Comparison of ENCODE assay signal across 9 mouse cellular contexts in the genomic region with DNA sequence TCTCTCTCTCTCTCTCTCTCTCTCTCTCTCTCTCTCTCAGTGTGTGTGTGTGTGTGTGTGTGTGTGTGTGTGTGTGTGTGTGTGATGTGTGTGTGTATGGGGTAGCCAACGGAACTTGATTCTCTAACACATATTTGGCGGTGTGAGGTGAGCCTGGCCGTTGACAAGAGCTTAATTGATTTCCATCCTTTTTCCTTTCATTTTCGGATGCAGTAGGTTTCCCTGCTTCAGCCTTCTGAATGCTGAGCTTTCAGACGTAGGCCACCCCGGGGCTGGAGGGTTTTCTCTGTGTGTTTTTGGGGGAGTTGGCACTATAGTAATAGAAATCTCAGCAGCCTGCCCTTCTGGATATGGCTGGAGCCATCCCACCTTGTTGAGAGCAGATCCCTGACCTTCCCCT. TPM values are rescaled to one million over a fixed set of nuclear protein-coding genes. Genes with fewer than 3 reads are reported as not detected.
A peak's percentile ranks its signal among the peaks of the same experiment; 100 is the strongest.
DNase-seq lines count a peak whose midpoint lies in the region; ATAC-seq and TF ChIP-seq lines count a peak whose summit lies in the region.
"Had no signal": no experiment of that assay in that cellular context is flagged by ENCODE, and none has a peak within 500 bp of the region (broad histone marks: within the 10 kb centered on the region; RNA-seq: fewer than 3 reads in every experiment).

No protein-coding gene starts in this region.

- intact Hi-C loops in heart, postnatal 36 days (cut with DNase I) = no loop called here

- in situ Hi-C loops in ES-E14 (cut with MboI; ENCODE audit: low sequenced_read_pairs in 2 of 2, unreplicated experiment in 2 of 2) = no loop called here

- no peaks in the 10 kb centered on the region for H3K27me3 ChIP-seq in heart, embryonic 13.5 days (replicated peaks)
- no peaks in the 10 kb centered on the region for H3K27me3 ChIP-seq in hindbrain, embryonic 12.5 days
- H3K27me3 ChIP-seq in midbrain, embryonic 12.5 days = no peaks in the 10 kb centered on the region

- no peak for ATAC-seq in heart, embryonic 13.5 days (ENCODE audit: extremely low read depth, insufficient number of reproducible peaks, low FRiP score, low TSS enrichment)
- peak; percentile 29; the same call in 1 of the 2 replicates for ATAC-seq in hindbrain, embryonic 12.5 days (ENCODE audit: low FRiP score)
- ATAC-seq in midbrain, embryonic 12.5 days (ENCODE audit: low FRiP score, low read depth) = no peak

- H3K4me3 ChIP-seq in heart, embryonic 13.5 days = peak overlapping the region; percentile 72
- H3K4me3 ChIP-seq in ES-E14 (ENCODE audit: insufficient read depth in 1 of 2, low read depth in 1 of 2, low read length in 2 of 2, poor library complexity in 1 of 2, severe bottlenecking in 1 of 2) = peak overlapping the region; percentile 68 to 85; a peak in 2 of 4 replicates
- peak overlapping the region; percentile 79 for H3K4me3 ChIP-seq in hindbrain, embryonic 12.5 days
- H3K4me3 ChIP-seq in midbrain, embryonic 12.5 days = peak overlapping the region; percentile 79

- peaks cover 32% of the 10 kb centered on the region for H3K36me3 ChIP-seq in heart, embryonic 13.5 days
- no peaks in the 10 kb centered on the region; the same call in 1 of the 2 replicates for H3K36me3 ChIP-seq in ES-E14 (ENCODE audit: control insufficient read depth, insufficient read depth, low read length, poor library complexity, severe bottlenecking)
- H3K36me3 ChIP-seq in hindbrain, embryonic 12.5 days = peaks cover 34% of the 10 kb centered on the region
- peaks cover 35% of the 10 kb centered on the region for H3K36me3 ChIP-seq in midbrain, embryonic 12.5 days

- H3K4me2 ChIP-seq in heart, embryonic 13.5 days = peak overlapping the region; percentile 91
- H3K4me2 ChIP-seq in hindbrain, embryonic 12.5 days (replicated peaks) = peak overlapping the region; percentile 75
- peak overlapping the region; percentile 68 for H3K4me2 ChIP-seq in midbrain, embryonic 12.5 days (replicated peaks)

- peak overlapping the region; percentile 81 for H3K9ac ChIP-seq in heart, embryonic 13.5 days
- no peak overlapping the region for H3K9ac ChIP-seq in ES-E14 (ENCODE audit: insufficient read depth, low read depth, low read length, poor library complexity, severe bottlenecking)
- H3K9ac ChIP-seq in hindbrain, embryonic 12.5 days = peak overlapping the region; percentile 92
- H3K9ac ChIP-seq in midbrain, embryonic 12.5 days (replicated peaks) = peak overlapping the region; percentile 94

- H3K4me1 ChIP-seq in heart, embryonic 13.5 days = peaks cover 18% of the 10 kb centered on the region
- H3K4me1 ChIP-seq in ES-E14 (ENCODE audit: control insufficient read depth in 2 of 2, insufficient read depth in 2 of 2, low read length in 2 of 2, poor library complexity in 1 of 2) = peaks cover 0 to 5% of the 10 kb centered on the region in 2 experiments; a peak in 2 of 4 replicates
- peaks cover 16% of the 10 kb centered on the region for H3K4me1 ChIP-seq in hindbrain, embryonic 12.5 days
- peaks cover 12% of the 10 kb centered on the region for H3K4me1 ChIP-seq in midbrain, embryonic 12.5 days

- H3K27ac ChIP-seq in heart, embryonic 13.5 days (replicated peaks) = no peak overlapping the region
- H3K27ac ChIP-seq in ES-E14 (ENCODE audit: insufficient read depth, low read depth, low read length, poor library complexity, severe bottlenecking) = no peak overlapping the region
- H3K27ac ChIP-seq in hindbrain, embryonic 12.5 days = peak overlapping the region; percentile 76
- no peak overlapping the region for H3K27ac ChIP-seq in midbrain, embryonic 12.5 days (replicated peaks)

- WGBS in heart, embryonic 13.5 days = 36% methylated on average over 6 of the region's 6 CpGs
- 14% methylated on average over 6 of the region's 6 CpGs for WGBS in hindbrain, embryonic 12.5 days
- WGBS in midbrain, embryonic 12.5 days = 22% methylated on average over 6 of the region's 6 CpGs

- no peak for DNase-seq in heart, postnatal 36 days
- no peak for DNase-seq in ES-E14 (ENCODE audit: low read depth, low spot score)
- DNase-seq in gastrocnemius, adult 18-20 months (ENCODE audit: low spot score) = no peak
- no peak for DNase-seq in thymus, postnatal 10 days (ENCODE audit: low spot score in 2 of 2)
- DNase-seq in layer of hippocampus, postnatal 25 days (ENCODE audit: extremely low spot score in 1 of 2, low spot score in 1 of 2) = no peak
- DNase-seq: right cerebral cortex, postnatal 25 days had no signal

- H3K9me3 ChIP-seq in heart, embryonic 13.5 days = no peaks in the 10 kb centered on the region
- H3K9me3 ChIP-seq in ES-E14 (ENCODE audit: control insufficient read depth, insufficient read depth, low read depth, low read length) = no peaks in the 10 kb centered on the region
- H3K9me3 ChIP-seq in hindbrain, embryonic 12.5 days (replicated peaks) = no peaks in the 10 kb centered on the region
- H3K9me3 ChIP-seq in midbrain, embryonic 12.5 days = no peaks in the 10 kb centered on the region

TF ChIP-seq in ES-E14, 5 proteins besides CTCF, POLR2A, EP300 and RAD21:
- TF ChIP-seq CHD2 (IDR thresholded peaks at IDR 0.05; ENCODE audit: low read depth, low read length) = no peak
- no peak for TF ChIP-seq ZC3H11A (IDR thresholded peaks at IDR 0.05; ENCODE audit: borderline replicate concordance, low read depth, low read length)
- no peak for TF ChIP-seq HCFC1 (IDR thresholded peaks at IDR 0.05; ENCODE audit: borderline replicate concordance, insufficient read depth, low read length)
- no peak for TF ChIP-seq MAFK (IDR thresholded peaks at IDR 0.05; ENCODE audit: insufficient read depth, low read depth, low read length)

RNA-seq across cellular contexts. Expression of a gene that starts 23.2 kb away (rescaled TPM):
- polyA plus RNA-seq in heart, embryonic 13.5 days (2015; fragmentation: Nextera tagmentation; extraction: Ambion mirVana) = 143 and 144 TPM in 2 replicates
- total RNA-seq in heart, postnatal 36 days (2021) = 100 to 1,000 TPM; 128 to 131 TPM
- total RNA-seq in ES-E14 (2012; rRNA removed) = 57.5 and 78.4 TPM in 2 replicates
- 223 and 226 TPM in 2 replicates for polyA plus RNA-seq in hindbrain, embryonic 12.5 days (2016; fragmentation: Nextera tagmentation; extraction: Ambion mirVana)
- 206 and 208 TPM in 2 replicates for polyA plus RNA-seq in midbrain, embryonic 12.5 days (2016; fragmentation: Nextera tagmentation; extraction: Ambion mirVana)
- total RNA-seq in gastrocnemius, adult 18-20 months (2021) = 10 to 100 TPM; 71.6 to 73.0 TPM
- total RNA-seq in layer of hippocampus, postnatal 25 days (2021) = 100 to 1,000 TPM; 452 to 468 TPM

RNA-seq across cellular contexts. Expression of a gene that starts 24.6 kb away (rescaled TPM):
- polyA plus RNA-seq in heart, embryonic 13.5 days (2015; fragmentation: Nextera tagmentation; extraction: Ambion mirVana) = 3.9 and 4.9 TPM in 2 replicates
- total RNA-seq in heart, postnatal 36 days (2021) = 1 to 10 TPM; 3.8 to 5.5 TPM
- total RNA-seq in ES-E14 (2012; rRNA removed) = 2.4 and 3.4 TPM in 2 replicates
- polyA plus RNA-seq in hindbrain, embryonic 12.5 days (2016; fragmentation: Nextera tagmentation; extraction: Ambion mirVana) = 17.5 and 17.8 TPM in 2 replicates
- 13.5 and 15.8 TPM in 2 replicates for polyA plus RNA-seq in midbrain, embryonic 12.5 days (2016; fragmentation: Nextera tagmentation; extraction: Ambion mirVana)
- total RNA-seq in gastrocnemius, adult 18-20 months (2021) = 1 to 10 TPM in 1 of 2 experiments, under 1 TPM in 1; 0.59 to 1.4 TPM
- 1 to 10 TPM; 3.7 to 7.5 TPM for total RNA-seq in layer of hippocampus, postnatal 25 days (2021)

RNA-seq across cellular contexts. Expression of a gene that starts 36.5 kb away (rescaled TPM):
- 14.6 and 18.8 TPM in 2 replicates for polyA plus RNA-seq in heart, embryonic 13.5 days (2015; fragmentation: Nextera tagmentation; extraction: Ambion mirVana)
- 1 to 10 TPM; 5.5 to 6.7 TPM for total RNA-seq in heart, postnatal 36 days (2021)
- total RNA-seq in ES-E14 (2012; rRNA removed) = 17.0 and 17.7 TPM in 2 replicates
- polyA plus RNA-seq in hindbrain, embryonic 12.5 days (2016; fragmentation: Nextera tagmentation; extraction: Ambion mirVana) = 7.1 and 8.6 TPM in 2 replicates
- 6.8 and 11.2 TPM in 2 replicates for polyA plus RNA-seq in midbrain, embryonic 12.5 days (2016; fragmentation: Nextera tagmentation; extraction: Ambion mirVana)
- 1 to 10 TPM; 1.8 to 3.8 TPM for total RNA-seq in gastrocnemius, adult 18-20 months (2021)
- 10 to 100 TPM; 19.2 to 30.8 TPM for total RNA-seq in layer of hippocampus, postnatal 25 days (2021)
